Mouse (Mus musculus): Measurements from ENCODE around the gene Mipol1. TPM values are rescaled to one million over a fixed set of nuclear protein-coding genes. Genes with fewer than 3 reads are reported as not detected.

The Mipol1 gene
- polyA plus RNA-seq, 1 experiment: not detected

- no peak for TF ChIP-seq POLR2A (IDR thresholded peaks at IDR 0.05; ENCODE audit: insufficient read depth, low read depth, low read length)
- no peak for TF ChIP-seq CTCF (IDR thresholded peaks at IDR 0.05; ENCODE audit: insufficient read depth, low read depth, low read length)
- WGBS: 82% methylated on average over 10 of the region's 10 CpGs
- Histone ChIP-seq H3K4me3 (ENCODE audit: insufficient read depth, low read depth, low read length) (no peak overlapping the region), H3K27ac (ENCODE audit: insufficient read depth, low read depth, low read length) (no peak overlapping the region), H3K4me1 (ENCODE audit: control insufficient read depth, insufficient read depth, low read length) (no peaks in the 10 kb centered on the region)
Measured at GRCm38 (mm10) chr12:57444281-57444903, 214.2 kb downstream of the Mipol1 start.

DNA sequence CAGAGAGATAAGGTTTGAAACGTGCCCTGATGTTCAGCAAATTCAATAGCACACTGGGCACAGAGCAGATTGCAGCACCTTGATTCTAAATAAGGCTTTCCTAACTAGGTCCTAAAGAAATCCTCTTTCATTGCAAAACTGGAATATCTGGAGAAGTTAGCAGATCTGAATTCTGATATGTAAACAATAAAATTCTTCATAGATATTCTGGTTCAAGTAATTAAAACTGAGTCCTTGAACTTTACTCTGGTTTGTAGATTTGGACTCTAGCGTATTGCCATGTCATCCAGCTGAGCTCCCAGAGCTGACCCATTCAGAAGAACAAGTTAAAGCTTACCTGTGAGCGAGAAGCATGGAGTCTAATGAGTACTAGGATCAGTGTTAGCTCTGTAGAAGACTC lies 217.1 kb downstream of the Mipol1 start:
- TF ChIP-seq CTCF (IDR thresholded peaks at IDR 0.05; ENCODE audit: insufficient read depth, low read depth, low read length): no peak
- TF ChIP-seq POLR2A (IDR thresholded peaks at IDR 0.05; ENCODE audit: insufficient read depth, low read depth, low read length): no peak
- Histone ChIP-seq H3K4me1 (ENCODE audit: control insufficient read depth, insufficient read depth, low read length) (no peaks in the 10 kb centered on the region), H3K27ac (ENCODE audit: insufficient read depth, low read depth, low read length) (no peak overlapping the region), H3K4me3 (ENCODE audit: insufficient read depth, low read depth, low read length) (no peak overlapping the region)
- WGBS: 81% methylated on average over 3 of the region's 3 CpGs

- H3K4me1 ChIP-seq (ENCODE audit: control insufficient read depth, insufficient read depth, low read length): no peaks in the 10 kb centered on the region
- WGBS: 48% methylated on average over 1 of the region's 1 CpGs
- H3K4me3 ChIP-seq (ENCODE audit: insufficient read depth, low read depth, low read length): no peak overlapping the region
- H3K27ac ChIP-seq (ENCODE audit: insufficient read depth, low read depth, low read length): no peak overlapping the region
- TF ChIP-seq POLR2A (IDR thresholded peaks at IDR 0.05; ENCODE audit: insufficient read depth, low read depth, low read length): no peak
- TF ChIP-seq CTCF (IDR thresholded peaks at IDR 0.05; ENCODE audit: insufficient read depth, low read depth, low read length): no peak
Measured at GRCm38 (mm10) chr12:57449299-57449698, 219.1 kb downstream of the Mipol1 start.

GRCm38 (mm10) chr12:57450017-57450583 lies 219.9 kb downstream of the Mipol1 start:
- Histone ChIP-seq H3K4me1 (ENCODE audit: control insufficient read depth, insufficient read depth, low read length) (no peaks in the 10 kb centered on the region), H3K4me3 (ENCODE audit: insufficient read depth, low read depth, low read length) (no peak overlapping the region), H3K27ac (ENCODE audit: insufficient read depth, low read depth, low read length) (no peak overlapping the region)
- TF ChIP-seq POLR2A (IDR thresholded peaks at IDR 0.05; ENCODE audit: insufficient read depth, low read depth, low read length) (no peak), CTCF (IDR thresholded peaks at IDR 0.05; ENCODE audit: insufficient read depth, low read depth, low read length) (no peak)
- 92% methylated on average over 5 of the region's 5 CpGs for WGBS

- H3K4me1 ChIP-seq (ENCODE audit: control insufficient read depth, insufficient read depth, low read length): no peaks in the 10 kb centered on the region
- H3K27ac ChIP-seq (ENCODE audit: insufficient read depth, low read depth, low read length): no peak overlapping the region
- no peak overlapping the region for H3K4me3 ChIP-seq (ENCODE audit: insufficient read depth, low read depth, low read length)
- 52% methylated on average over 4 of the region's 4 CpGs for WGBS
- TF ChIP-seq POLR2A (IDR thresholded peaks at IDR 0.05; ENCODE audit: insufficient read depth, low read depth, low read length): no peak
- no peak for TF ChIP-seq CTCF (IDR thresholded peaks at IDR 0.05; ENCODE audit: insufficient read depth, low read depth, low read length)
Measured at GRCm38 (mm10) chr12:57456911-57457310, 226.7 kb downstream of the Mipol1 start.

GRCm38 (mm10) chr12:57457339-57457738 lies 227.1 kb downstream of the Mipol1 start:
- TF ChIP-seq CTCF (IDR thresholded peaks at IDR 0.05; ENCODE audit: insufficient read depth, low read depth, low read length): no peak
- no peak for TF ChIP-seq POLR2A (IDR thresholded peaks at IDR 0.05; ENCODE audit: insufficient read depth, low read depth, low read length)
- Histone ChIP-seq H3K4me3 (ENCODE audit: insufficient read depth, low read depth, low read length) (no peak overlapping the region), H3K4me1 (ENCODE audit: control insufficient read depth, insufficient read depth, low read length) (no peaks in the 10 kb centered on the region), H3K27ac (ENCODE audit: insufficient read depth, low read depth, low read length) (no peak overlapping the region)
- 58% methylated on average over 4 of the region's 4 CpGs for WGBS

GRCm38 (mm10) chr12:57464520-57465334 lies 234.5 kb downstream of the Mipol1 start:
- WGBS: 84% methylated on average over 12 of the region's 12 CpGs

GRCm38 (mm10) chr12:57471786-57472185 lies 241.6 kb downstream of the Mipol1 start:
- WGBS: 90% methylated on average over 8 of the region's 8 CpGs
- TF ChIP-seq CTCF (IDR thresholded peaks at IDR 0.05; ENCODE audit: insufficient read depth, low read depth, low read length) (no peak), POLR2A (IDR thresholded peaks at IDR 0.05; ENCODE audit: insufficient read depth, low read depth, low read length) (no peak)

More at GRCm38 (mm10) chr12:57464520-57465334, 234.5 kb downstream of the Mipol1 start:
- H3K4me1 ChIP-seq (ENCODE audit: control insufficient read depth, insufficient read depth, low read length): no peaks in the 10 kb centered on the region
- TF ChIP-seq CTCF (IDR thresholded peaks at IDR 0.05; ENCODE audit: insufficient read depth, low read depth, low read length) (no peak), POLR2A (IDR thresholded peaks at IDR 0.05; ENCODE audit: insufficient read depth, low read depth, low read length) (no peak)
- no peak overlapping the region for H3K4me3 ChIP-seq (ENCODE audit: insufficient read depth, low read depth, low read length)
- H3K27ac ChIP-seq (ENCODE audit: insufficient read depth, low read depth, low read length): no peak overlapping the region

GRCm38 (mm10) chr12:57476876-57477275 lies 246.6 kb downstream of the Mipol1 start:
- 84% methylated on average over 3 of the region's 3 CpGs for WGBS
- no peak overlapping the region for H3K4me3 ChIP-seq (ENCODE audit: insufficient read depth, low read depth, low read length)
- no peak overlapping the region for H3K27ac ChIP-seq (ENCODE audit: insufficient read depth, low read depth, low read length)
- TF ChIP-seq POLR2A (IDR thresholded peaks at IDR 0.05; ENCODE audit: insufficient read depth, low read depth, low read length) (no peak), CTCF (IDR thresholded peaks at IDR 0.05; ENCODE audit: insufficient read depth, low read depth, low read length) (no peak)
- H3K4me1 ChIP-seq (ENCODE audit: control insufficient read depth, insufficient read depth, low read length): no peaks in the 10 kb centered on the region

More at GRCm38 (mm10) chr12:57471786-57472185, 241.6 kb downstream of the Mipol1 start:
- H3K4me3 ChIP-seq (ENCODE audit: insufficient read depth, low read depth, low read length): no peak overlapping the region
- H3K4me1 ChIP-seq (ENCODE audit: control insufficient read depth, insufficient read depth, low read length): no peaks in the 10 kb centered on the region
- H3K27ac ChIP-seq (ENCODE audit: insufficient read depth, low read depth, low read length): no peak overlapping the region

Data from olfactory bulb, adult 2 months (tissue).